ENCODE assay signal across 8 mouse cellular contexts in the genomic region with DNA sequence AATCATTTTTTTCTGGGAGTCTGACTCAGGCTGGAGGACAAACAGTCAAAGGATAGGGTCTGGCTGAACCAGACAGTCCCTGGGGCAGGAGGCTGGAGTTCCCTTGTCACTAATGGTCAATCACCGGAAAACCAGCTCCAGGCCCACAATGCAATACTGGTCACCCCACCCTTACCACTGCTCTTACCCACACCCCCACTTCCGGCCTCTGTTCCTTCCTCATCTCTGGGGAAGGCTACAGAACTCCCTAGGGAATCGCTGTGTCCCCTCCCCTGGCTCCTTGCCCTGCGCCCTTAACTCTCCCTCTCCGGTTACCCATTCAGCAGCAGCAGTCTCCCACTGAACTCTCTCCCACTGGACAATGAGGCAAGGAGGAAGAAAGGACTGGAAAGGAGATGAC. TPM values are rescaled to one million over a fixed set of nuclear protein-coding genes. Genes with fewer than 3 reads are reported as not detected.
A peak's percentile ranks its signal among the peaks of the same experiment; 100 is the strongest.
DNase-seq lines count a peak whose midpoint lies in the region; ATAC-seq lines count a peak whose summit lies in the region.

No protein-coding gene starts in this region.

- WGBS in hindbrain, embryonic 16.5 days = 32% methylated on average over 5 of the region's 5 CpGs
- 13% methylated on average over 5 of the region's 5 CpGs for WGBS in liver, embryonic 13.5 days (ENCODE audit: insufficient replicate concordance)
- WGBS in neural tube, embryonic 14.5 days = 27% methylated on average over 5 of the region's 5 CpGs

- peak overlapping the region; percentile 53 for H3K4me2 ChIP-seq in hindbrain, embryonic 16.5 days (ENCODE audit: low read length)
- H3K4me2 ChIP-seq in liver, embryonic 13.5 days = peak overlapping the region; percentile 35
- peak overlapping the region; percentile 29; the same call in 1 of the 2 replicates for H3K4me2 ChIP-seq in neural tube, embryonic 14.5 days (ENCODE audit: low read depth, low read length)

- H3K27ac ChIP-seq in hindbrain, embryonic 16.5 days (ENCODE audit: low read depth, low read length) = peak overlapping the region; percentile 84; the same call in 1 of the 2 replicates
- H3K27ac ChIP-seq in liver, embryonic 13.5 days = peak overlapping the region; percentile 25; the same call in 1 of the 2 replicates
- H3K27ac ChIP-seq in neural tube, embryonic 14.5 days (ENCODE audit: low read depth, low read length) = no peak overlapping the region; the same call in 1 of the 2 replicates

- H3K27me3 ChIP-seq in hindbrain, embryonic 16.5 days (replicated peaks; ENCODE audit: control insufficient read depth, insufficient read depth, low read length) = no peaks in the 10 kb centered on the region
- peaks cover 22% of the 10 kb centered on the region for H3K27me3 ChIP-seq in liver, embryonic 13.5 days
- H3K27me3 ChIP-seq in neural tube, embryonic 14.5 days (ENCODE audit: control insufficient read depth, insufficient read depth, low read length) = no peaks in the 10 kb centered on the region

- H3K36me3 ChIP-seq in hindbrain, embryonic 16.5 days (ENCODE audit: control insufficient read depth, insufficient read depth, low read length) = no peaks in the 10 kb centered on the region
- no peaks in the 10 kb centered on the region for H3K36me3 ChIP-seq in liver, embryonic 13.5 days
- no peaks in the 10 kb centered on the region for H3K36me3 ChIP-seq in neural tube, embryonic 14.5 days (ENCODE audit: control insufficient read depth, insufficient read depth, low read length)

- peak; percentile 9; the same call in 1 of the 2 replicates for ATAC-seq in cerebellum, adult (ENCODE audit: insufficient number of reproducible peaks, low FRiP score, low TSS enrichment)
- ATAC-seq in hindbrain, embryonic 16.5 days = 0 out of 2 replicates have a peak, but pooled peaks have one; percentile 45
- ATAC-seq in liver, embryonic 13.5 days (ENCODE audit: low read depth) = 0 out of 2 replicates have a peak, but pooled peaks have one; percentile 18
- no peak for ATAC-seq in neural tube, embryonic 14.5 days (ENCODE audit: low read depth)

- peak; percentile 41 for DNase-seq in embryo, embryonic 10 days (ENCODE audit: low spot score)
- DNase-seq in embryo, embryonic 10.5 days (ENCODE audit: low spot score) = no peak
- DNase-seq in gastrocnemius, postnatal 10 days = peak; percentile 40
- no peak for DNase-seq in liver, embryonic 13.5 days
- DNase-seq in urinary bladder, postnatal 10 days (ENCODE audit: low spot score) = no peak

- 0 out of 2 replicates have a peak overlapping the region, but pooled peaks have one; percentile 20 for H3K4me3 ChIP-seq in hindbrain, embryonic 16.5 days (ENCODE audit: low read length)
- H3K4me3 ChIP-seq in liver, embryonic 13.5 days (replicated peaks) = no peak overlapping the region
- H3K4me3 ChIP-seq in neural tube, embryonic 14.5 days (ENCODE audit: low read depth, low read length) = no peak overlapping the region

- H3K9me3 ChIP-seq in hindbrain, embryonic 16.5 days (ENCODE audit: control insufficient read depth, low read length) = no peaks in the 10 kb centered on the region
- H3K9me3 ChIP-seq in liver, embryonic 13.5 days (replicated peaks) = no peaks in the 10 kb centered on the region
- H3K9me3 ChIP-seq in neural tube, embryonic 14.5 days (ENCODE audit: control insufficient read depth, low read length) = no peaks in the 10 kb centered on the region

- H3K4me1 ChIP-seq in hindbrain, embryonic 16.5 days (ENCODE audit: control insufficient read depth, insufficient read depth, low read depth, low read length) = peaks cover 19% of the 10 kb centered on the region
- H3K4me1 ChIP-seq in liver, embryonic 13.5 days (replicated peaks) = peaks cover 37% of the 10 kb centered on the region
- H3K4me1 ChIP-seq in neural tube, embryonic 14.5 days (ENCODE audit: control insufficient read depth, insufficient read depth, low read length) = no peaks in the 10 kb centered on the region

- H3K9ac ChIP-seq in hindbrain, embryonic 16.5 days (ENCODE audit: low read depth, low read length) = peak overlapping the region; percentile 52
- no peak overlapping the region for H3K9ac ChIP-seq in liver, embryonic 13.5 days
- H3K9ac ChIP-seq in neural tube, embryonic 14.5 days (replicated peaks; ENCODE audit: low read depth, low read length) = no peak overlapping the region

RNA-seq across cellular contexts. Expression of gene Gm49337, which starts 4.0 kb away (rescaled TPM):
- total RNA-seq in gastrocnemius, postnatal 10 days (2021) = not detected
- not detected in 2 replicates for polyA plus RNA-seq in hindbrain, embryonic 16.5 days (2015; fragmentation: Nextera tagmentation; extraction: Ambion mirVana)
- not detected in 2 replicates for polyA plus RNA-seq in liver, embryonic 13.5 days (2015; fragmentation: Nextera tagmentation; extraction: Ambion mirVana)
- polyA plus RNA-seq in neural tube, embryonic 14.5 days (2014; fragmentation: Nextera tagmentation; extraction: Ambion mirVana) = not detected in 2 replicates

RNA-seq across cellular contexts. Expression of gene 1700042G07Rik, which starts 4.0 kb away (rescaled TPM):
- not detected for total RNA-seq in gastrocnemius, postnatal 10 days (2021)
- polyA plus RNA-seq in hindbrain, embryonic 16.5 days (2015; fragmentation: Nextera tagmentation; extraction: Ambion mirVana) = not detected in 2 replicates
- polyA plus RNA-seq in liver, embryonic 13.5 days (2015; fragmentation: Nextera tagmentation; extraction: Ambion mirVana) = not detected in 2 replicates
- not detected in 2 replicates for polyA plus RNA-seq in neural tube, embryonic 14.5 days (2014; fragmentation: Nextera tagmentation; extraction: Ambion mirVana)

RNA-seq across cellular contexts. Expression of gene Tspan1, which starts 9.7 kb away (rescaled TPM):
- total RNA-seq in gastrocnemius, postnatal 10 days (2021) = not detected
- polyA plus RNA-seq in hindbrain, embryonic 16.5 days (2015; fragmentation: Nextera tagmentation; extraction: Ambion mirVana) = 0.11 and 0.63 TPM in 2 replicates
- 0.09 TPM in 1 of 2 replicates, not detected in the other for polyA plus RNA-seq in liver, embryonic 13.5 days (2015; fragmentation: Nextera tagmentation; extraction: Ambion mirVana)
- polyA plus RNA-seq in neural tube, embryonic 14.5 days (2014; fragmentation: Nextera tagmentation; extraction: Ambion mirVana) = 0.09 TPM in 1 of 2 replicates, not detected in the other

RNA-seq across cellular contexts. Expression of gene Lurap1, which starts 26.0 kb away (rescaled TPM):
- total RNA-seq in gastrocnemius, postnatal 10 days (2021) = 10 to 100 TPM in 1 of 2 experiments, 1 to 10 TPM in 1; 9.6 to 14.5 TPM
- polyA plus RNA-seq in hindbrain, embryonic 16.5 days (2015; fragmentation: Nextera tagmentation; extraction: Ambion mirVana) = 3.3 and 3.7 TPM in 2 replicates
- 0.23 and 0.25 TPM in 2 replicates for polyA plus RNA-seq in liver, embryonic 13.5 days (2015; fragmentation: Nextera tagmentation; extraction: Ambion mirVana)
- polyA plus RNA-seq in neural tube, embryonic 14.5 days (2014; fragmentation: Nextera tagmentation; extraction: Ambion mirVana) = 2.1 and 2.9 TPM in 2 replicates

RNA-seq across cellular contexts. Expression of gene Pik3r3, which starts 44.3 kb away (rescaled TPM):
- 10 to 100 TPM in 1 of 2 experiments, 1 to 10 TPM in 1; 9.3 to 11.9 TPM for total RNA-seq in gastrocnemius, postnatal 10 days (2021)
- polyA plus RNA-seq in hindbrain, embryonic 16.5 days (2015; fragmentation: Nextera tagmentation; extraction: Ambion mirVana) = 47.4 and 57.2 TPM in 2 replicates
- 1.1 and 1.2 TPM in 2 replicates for polyA plus RNA-seq in liver, embryonic 13.5 days (2015; fragmentation: Nextera tagmentation; extraction: Ambion mirVana)
- polyA plus RNA-seq in neural tube, embryonic 14.5 days (2014; fragmentation: Nextera tagmentation; extraction: Ambion mirVana) = 66.8 and 80.3 TPM in 2 replicates

Comparison
In these comparisons a context has a peak if more than half of its experiments do, and no peak if none do; other contexts are left out.
1. DNase-seq: peak in embryo, embryonic 10 days (single experiment) and gastrocnemius, postnatal 10 days (single experiment); none in embryo, embryonic 10.5 days (single experiment), liver, embryonic 13.5 days (single experiment) and urinary bladder, postnatal 10 days (single experiment).
2. Peak in every context shown above with its lines, with median percentiles within 50 percentile points of each other: H3K4me2 ChIP-seq.